Mouse (Mus musculus) C2C12 (cell line): ENCODE results near the gene Mef2c.

Experiments
- CTCF ChIP-seq: IDR thresholded peaks from one replicate; pipeline ENCODE4 v1.5.1; 2011; ENCODE audit not compliant: control insufficient read depth, insufficient read depth, insufficient read length
- USF1 ChIP-seq: IDR thresholded peaks from one replicate; pipeline ENCODE4 v1.6.1; 2011; ENCODE audit warnings: low read depth, mild to moderate bottlenecking, control low read depth, moderate library complexity

GRCm38 (mm10) chr13:83527921-83528320 lies 24.1 kb downstream of the Mef2c start:
- TF ChIP-seq USF1 (no peak), CTCF (no peak)
